Mouse (Mus musculus): ENCODE data around the gene Il16. TPM values are rescaled to one million over a fixed set of nuclear protein-coding genes. Genes with fewer than 3 reads are reported as not detected.

Gene Il16
- total RNA-seq, 2 experiments from 2014 or later: 1.4 to 1.8 TPM

DNA sequence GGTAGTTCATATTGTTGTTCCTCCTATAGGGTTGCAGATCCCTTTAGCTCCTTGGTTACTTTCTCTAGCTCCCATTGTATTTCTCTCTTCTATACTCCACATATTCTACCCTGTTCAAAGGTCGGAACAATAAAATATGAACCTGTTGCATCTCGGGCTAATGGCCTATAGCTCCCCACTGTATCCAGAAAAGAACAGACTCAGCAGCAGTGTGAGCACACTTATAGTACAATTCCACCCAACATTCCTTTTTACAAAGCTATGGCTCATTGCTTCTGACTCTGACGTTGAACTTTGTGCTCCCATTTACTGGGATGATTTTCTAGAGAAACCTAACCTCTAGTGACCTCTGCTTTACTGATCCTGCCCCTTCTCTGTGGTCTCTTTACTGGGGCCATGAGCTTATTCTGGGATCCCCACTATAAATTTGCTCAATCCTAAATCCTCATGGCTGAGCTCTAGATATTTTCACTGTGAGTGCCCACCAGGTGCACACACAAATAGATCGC, 79.4 kb downstream of the Il16 start:
- Histone ChIP-seq H3K4me3 (no peak overlapping the region), H3K27ac (no peak overlapping the region)
- no peak for TF ChIP-seq CTCF (IDR thresholded peaks at IDR 0.05)
- intact Hi-C loops (cut with DNase I): loop anchor here (5.0 to 10.0 kb wide), 2 partner anchors 111 to 219 kb away; partner anchors contain the start of genes Mesd and Tlnrd1
- DNase-seq: no peak

DNA sequence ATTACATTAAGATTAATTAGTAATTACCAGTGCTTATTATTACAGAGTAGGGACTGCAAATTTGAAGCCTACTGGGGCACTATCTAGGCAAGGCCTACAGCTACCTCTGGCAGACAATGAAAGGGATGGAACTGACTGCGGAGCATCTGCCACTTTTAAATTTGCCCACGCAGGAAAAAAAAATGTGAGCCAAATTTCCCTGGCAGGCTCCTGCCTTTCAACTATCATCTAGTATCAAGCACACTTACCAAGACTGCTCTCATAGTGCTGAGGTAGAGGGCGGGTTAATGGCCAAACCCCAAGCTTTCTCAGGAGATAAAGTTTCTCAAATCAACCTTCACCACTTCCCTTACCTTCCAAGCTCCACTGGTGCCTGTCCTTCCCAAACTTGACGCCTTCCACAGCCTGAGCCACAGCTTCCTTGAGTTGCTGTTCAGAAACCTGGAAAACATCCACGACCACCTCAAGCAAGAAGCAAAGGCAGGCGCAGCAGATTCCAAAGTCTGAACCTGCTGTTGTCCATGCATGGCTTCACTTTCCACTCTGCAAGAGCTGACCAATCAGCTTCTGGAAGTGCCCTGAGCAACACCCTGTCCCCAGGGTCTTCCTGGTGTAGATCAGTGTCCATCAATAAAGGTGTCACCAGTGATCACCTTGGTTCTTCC, 82.7 kb downstream of the Il16 start:
- DNase-seq: no peak
- intact Hi-C loops (cut with DNase I): loop anchor here (10.0 kb wide), 1 partner anchor 222 kb away; the partner anchor contains the start of genes Mesd and Tlnrd1
- Histone ChIP-seq H3K27ac (no peak overlapping the region), H3K4me3 (no peak overlapping the region)
- no peak for TF ChIP-seq CTCF (IDR thresholded peaks at IDR 0.05)

DNA sequence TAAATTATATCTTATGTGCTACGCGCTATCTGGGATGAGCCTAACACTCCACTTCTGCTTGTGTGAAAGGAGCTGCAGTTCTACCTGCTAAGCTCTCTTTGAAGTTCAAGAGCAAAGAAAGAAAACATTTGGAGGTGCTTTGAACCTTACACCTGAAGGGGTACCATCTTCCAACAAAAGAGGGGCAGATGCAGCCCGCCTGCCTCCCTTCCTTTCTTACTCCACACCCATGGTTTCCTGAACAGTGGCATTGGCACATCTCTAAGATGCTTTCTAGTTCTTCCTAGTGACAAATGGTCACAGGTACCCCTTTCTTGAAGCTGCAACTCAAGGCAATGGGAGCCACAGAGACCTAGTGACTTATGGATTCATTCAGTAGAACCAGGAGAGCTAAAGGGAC, 83.8 kb downstream of the Il16 start:
- TF ChIP-seq CTCF (IDR thresholded peaks at IDR 0.05): no peak
- no peak for DNase-seq
- intact Hi-C loops (cut with DNase I): loop anchor here (10.0 kb wide), 1 partner anchor 223 kb away; the partner anchor contains the start of genes Mesd and Tlnrd1
- no peak overlapping the region for H3K27ac ChIP-seq
- no peak overlapping the region for H3K4me3 ChIP-seq

DNA sequence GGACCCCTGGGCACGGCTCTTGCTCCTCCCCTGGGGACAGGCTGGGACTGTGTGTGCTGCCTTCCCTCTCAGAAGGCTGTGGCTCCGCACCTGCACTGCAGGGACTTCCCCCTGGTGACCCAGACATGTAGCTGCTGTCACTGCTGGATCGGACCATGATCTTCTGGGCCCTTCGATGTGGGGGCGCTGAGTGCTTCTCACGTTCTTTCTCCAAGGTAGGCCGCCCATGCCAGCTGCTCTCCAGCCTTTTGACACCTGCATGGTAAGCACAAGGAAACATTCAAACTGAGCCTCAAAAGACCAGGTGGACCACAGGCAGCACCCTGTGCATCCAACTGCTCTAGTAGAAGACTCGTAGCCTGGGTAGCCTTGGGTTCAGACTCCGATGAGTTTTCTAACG, 84.5 kb downstream of the Il16 start:
- intact Hi-C loops (cut with DNase I): loop anchor here (10.0 kb wide), 1 partner anchor 224 kb away; the partner anchor contains the start of genes Mesd and Tlnrd1
- no peak for DNase-seq
- Histone ChIP-seq H3K4me3 (no peak overlapping the region), H3K27ac (no peak overlapping the region)
- no peak for TF ChIP-seq CTCF (IDR thresholded peaks at IDR 0.05)

DNA sequence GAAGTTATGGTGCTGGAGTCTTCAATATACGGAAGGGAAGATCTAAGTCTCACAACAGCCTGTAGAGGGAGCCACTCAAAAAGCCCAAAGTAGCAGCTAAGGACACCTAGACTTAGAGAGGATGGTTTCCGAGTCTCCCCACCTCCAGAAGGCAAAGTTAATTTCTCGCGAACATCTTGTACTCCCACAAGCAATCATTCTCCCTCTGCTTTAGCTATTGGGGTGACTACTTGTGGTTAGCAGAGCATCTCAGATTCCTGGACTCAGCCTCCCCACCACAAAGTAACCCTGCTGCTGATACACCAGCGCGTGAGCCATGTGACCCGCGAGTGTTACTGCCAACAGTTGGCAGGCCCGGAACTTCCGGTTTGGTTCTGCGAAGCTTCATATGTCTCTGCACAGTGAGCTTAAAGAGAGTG, 85.2 kb downstream of the Il16 start:
- intact Hi-C loops (cut with DNase I): loop anchor here (10.0 kb wide), 1 partner anchor 225 kb away; the partner anchor contains the start of genes Mesd and Tlnrd1
- TF ChIP-seq CTCF (IDR thresholded peaks at IDR 0.05): peak; percentile 9; the same call in 1 of the 2 replicates
- H3K27ac ChIP-seq: peak overlapping the region; percentile 68; the same call in 1 of the 2 replicates
- H3K4me3 ChIP-seq: no peak overlapping the region
- DNase-seq: no peak

DNA sequence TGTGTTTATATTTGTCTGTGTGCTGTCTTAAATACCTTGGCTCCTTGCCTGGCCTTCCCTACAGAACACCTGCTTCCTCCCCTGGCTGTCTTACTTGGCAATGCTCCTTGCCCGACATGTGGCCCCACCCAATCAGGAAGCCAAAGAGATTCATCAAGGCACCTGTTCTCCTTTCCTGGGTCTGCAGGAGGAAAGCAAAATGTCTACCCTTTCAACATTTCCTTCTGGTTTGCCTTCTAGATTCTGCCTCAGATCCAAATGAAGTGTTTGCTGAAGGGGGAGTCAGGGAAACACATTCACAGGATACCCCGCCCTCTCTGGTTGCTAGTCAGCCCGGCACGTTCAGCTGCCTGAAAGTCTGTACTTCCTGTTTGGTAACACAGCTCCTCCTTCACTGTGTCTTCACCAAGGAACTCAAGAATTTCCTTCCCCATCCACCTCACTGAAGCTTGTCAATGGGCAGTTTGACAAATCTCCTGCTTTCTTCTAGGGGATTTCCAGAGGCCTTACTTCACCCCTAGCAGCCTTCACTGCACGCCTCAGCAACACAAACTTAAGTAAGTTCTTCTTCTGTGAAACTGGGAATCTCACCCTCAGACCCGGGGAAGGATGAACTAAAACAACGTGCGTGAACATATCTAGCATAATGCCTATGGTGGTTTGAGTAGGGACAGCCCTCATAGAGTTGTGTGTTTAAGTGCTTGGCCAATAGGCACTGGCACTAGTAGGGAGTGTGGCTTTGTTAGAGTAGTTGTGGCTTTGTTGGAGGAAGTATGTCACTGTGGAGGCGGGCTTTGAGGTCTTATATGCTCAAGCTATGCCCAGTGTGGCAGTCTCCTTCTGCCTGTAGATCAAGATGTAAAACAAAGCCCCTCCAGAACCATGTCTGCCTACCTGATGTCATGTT, 86.1 kb downstream of the Il16 start:
- peak overlapping the region; percentile 68 for H3K27ac ChIP-seq
- intact Hi-C loops (cut with DNase I): loop anchor here (10.0 kb wide), 1 partner anchor 225 kb away; the partner anchor contains the start of genes Mesd and Tlnrd1
- 0 out of 2 replicates have a peak overlapping the region, but pooled peaks have one; percentile 2 for H3K4me3 ChIP-seq
- DNase-seq: no peak
- TF ChIP-seq CTCF (IDR thresholded peaks at IDR 0.05): no peak

DNA sequence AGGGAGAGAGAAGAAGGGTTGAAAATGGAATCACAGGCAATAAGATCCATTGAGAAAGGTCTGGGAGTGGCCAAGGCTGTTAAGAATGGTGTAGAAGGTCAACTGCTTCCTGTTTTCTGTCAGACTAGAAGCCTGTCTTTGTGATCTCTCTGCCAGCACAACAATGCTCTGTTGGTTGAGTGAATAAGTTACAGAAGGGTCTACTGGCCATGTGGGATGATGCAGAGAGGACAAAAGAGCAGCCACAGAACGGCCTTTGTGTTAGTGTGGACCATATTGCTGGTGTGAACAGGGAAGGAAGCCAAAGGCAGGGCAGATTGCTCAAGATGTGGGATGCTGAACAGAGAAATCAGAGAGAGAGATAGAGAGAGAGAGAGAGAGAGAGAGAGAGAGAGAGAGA, 86.8 kb downstream of the Il16 start:
- no peak for DNase-seq
- TF ChIP-seq CTCF (IDR thresholded peaks at IDR 0.05): no peak
- Histone ChIP-seq H3K27ac (peak overlapping the region; percentile 68), H3K4me3 (no peak overlapping the region)
- intact Hi-C loops (cut with DNase I): no loop called here

DNA sequence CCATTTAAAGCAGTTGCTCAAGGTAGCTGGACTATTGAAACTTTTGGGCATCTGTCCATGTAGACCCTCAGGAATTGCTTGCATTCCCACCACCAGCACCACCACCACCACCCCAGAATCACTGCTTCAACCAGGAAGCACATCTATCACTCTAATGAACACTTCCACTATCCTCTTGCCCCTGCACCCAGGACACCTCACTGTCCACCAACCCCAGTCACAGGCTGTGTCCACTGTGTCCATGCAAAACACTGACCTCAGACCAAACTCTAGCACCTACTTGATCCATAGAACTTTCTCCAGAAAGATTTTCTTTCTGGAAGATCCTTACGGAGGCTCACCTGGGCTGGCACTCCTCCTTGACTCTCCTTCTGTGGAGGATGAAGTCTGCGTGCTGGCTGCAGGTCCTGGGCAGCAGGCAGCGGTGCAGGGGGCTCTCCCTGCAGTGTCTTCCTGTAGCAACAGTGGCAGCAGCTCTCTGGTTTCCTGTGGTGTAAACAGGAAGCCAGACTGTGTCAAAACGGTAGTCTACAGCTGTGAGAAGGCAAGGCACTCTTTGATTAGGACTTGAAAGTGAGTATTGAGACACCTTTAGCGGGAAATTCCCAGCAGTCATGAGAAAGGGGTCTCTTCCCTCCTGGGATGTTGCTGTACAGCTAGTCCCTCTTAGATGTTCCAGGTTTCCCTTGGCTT, 90.4 kb downstream of the Il16 start:
- H3K4me3 ChIP-seq: peak overlapping the region; percentile 70
- intact Hi-C loops (cut with DNase I): no loop called here
- DNase-seq: peak; percentile 48
- TF ChIP-seq CTCF (IDR thresholded peaks at IDR 0.05): no peak
- peak overlapping the region; percentile 73 for H3K27ac ChIP-seq

DNA sequence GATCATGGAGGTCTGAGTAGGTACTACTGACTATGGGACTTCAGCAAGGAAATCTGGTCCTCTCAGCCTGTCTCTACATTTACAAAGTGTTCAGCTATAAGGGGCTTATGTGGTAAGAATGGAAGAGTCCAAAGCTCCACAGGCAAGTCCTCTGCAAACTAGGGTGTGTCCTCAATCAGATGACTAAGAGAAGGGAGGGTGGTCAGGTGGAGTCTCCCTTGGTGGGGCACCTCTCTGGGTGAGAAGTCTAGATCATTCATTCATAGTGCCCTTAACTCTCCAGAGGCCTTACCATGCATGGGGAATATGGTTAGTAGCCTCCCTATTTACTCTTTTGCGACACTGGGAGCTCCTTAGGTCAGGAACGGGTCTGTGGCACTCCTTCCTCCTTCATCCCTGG, 91.3 kb downstream of the Il16 start:
- TF ChIP-seq CTCF (IDR thresholded peaks at IDR 0.05): no peak
- no peak for DNase-seq
- peak overlapping the region; percentile 73 for H3K27ac ChIP-seq
- peak overlapping the region; percentile 70 for H3K4me3 ChIP-seq
- intact Hi-C loops (cut with DNase I): no loop called here

DNA sequence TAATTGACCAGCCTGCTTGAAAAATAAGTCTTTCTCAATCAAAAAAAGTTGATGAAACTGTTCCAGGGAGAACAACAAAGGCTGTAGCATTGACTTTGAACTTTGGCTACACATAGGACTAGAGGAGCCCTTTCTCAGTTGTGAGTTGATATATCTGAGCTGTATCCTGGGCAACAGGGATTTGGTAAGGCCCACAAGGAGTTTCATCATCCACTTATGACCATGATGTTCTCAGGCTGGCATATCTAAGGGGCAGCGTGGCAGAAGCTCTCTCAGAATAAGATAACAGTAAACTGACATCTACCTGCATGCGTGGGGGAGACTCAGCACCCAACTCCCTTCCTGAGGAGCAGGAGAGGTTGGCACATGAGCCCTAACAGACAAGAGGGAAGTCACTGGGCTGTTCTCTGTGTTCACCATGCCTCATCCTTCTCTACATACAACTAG, 91.9 kb downstream of the Il16 start:
- H3K27ac ChIP-seq: peak overlapping the region; percentile 73; the same call in 1 of the 2 replicates
- intact Hi-C loops (cut with DNase I): no loop called here
- H3K4me3 ChIP-seq: peak overlapping the region; percentile 70
- DNase-seq: no peak
- TF ChIP-seq CTCF (IDR thresholded peaks at IDR 0.05): no peak

DNA sequence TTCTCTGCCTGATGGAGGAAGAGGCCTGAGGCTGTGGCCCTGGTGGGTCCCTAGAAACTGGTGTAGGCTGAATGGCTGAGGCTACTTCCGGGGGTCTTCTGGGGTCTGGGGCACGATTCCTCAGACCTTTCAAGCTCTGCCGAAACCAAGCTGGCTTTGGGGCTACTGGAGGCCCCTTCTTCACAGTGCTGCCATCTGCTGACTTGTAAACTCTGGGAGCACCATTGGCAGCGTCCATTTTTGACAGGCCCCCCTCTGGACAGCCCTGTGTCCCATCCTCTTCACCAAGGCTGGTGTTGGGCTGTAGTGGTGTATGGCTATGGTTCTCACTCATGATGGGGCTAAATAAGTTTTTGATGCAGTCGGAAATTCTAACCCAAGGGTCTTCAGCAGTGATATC, 93.0 kb downstream of the Il16 start:
- Histone ChIP-seq H3K27ac (no peak overlapping the region), H3K4me3 (no peak overlapping the region)
- TF ChIP-seq CTCF (IDR thresholded peaks at IDR 0.05): no peak
- intact Hi-C loops (cut with DNase I): no loop called here
- no peak for DNase-seq

DNA sequence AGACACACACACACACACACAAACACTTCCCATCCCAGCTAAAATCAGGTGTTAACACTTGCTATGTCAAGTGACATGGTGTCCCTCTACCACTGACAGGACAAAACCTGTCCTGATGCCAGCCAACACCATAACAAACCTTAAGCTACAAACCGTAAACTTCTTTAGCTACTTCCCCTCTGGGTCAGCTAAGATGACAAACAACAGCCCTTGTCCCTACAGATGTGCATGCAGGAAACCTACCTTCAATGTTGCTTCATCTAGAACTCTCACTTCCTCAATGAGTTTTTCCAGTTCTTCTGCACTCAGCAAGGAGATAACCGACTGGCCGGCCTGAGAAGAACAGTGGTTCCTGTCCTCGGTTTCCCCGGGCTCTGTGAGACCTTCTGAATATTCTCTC, 94.9 kb downstream of the Il16 start:
- intact Hi-C loops (cut with DNase I): no loop called here
- no peak for DNase-seq
- Histone ChIP-seq H3K4me3 (peak overlapping the region; percentile 32; the same call in 1 of the 2 replicates), H3K27ac (no peak overlapping the region)
- no peak for TF ChIP-seq CTCF (IDR thresholded peaks at IDR 0.05)
